Mouse (Mus musculus) ES-E14 (cell line): ENCODE measurements around the gene Spink2. TPM values are rescaled to one million over a fixed set of nuclear protein-coding genes. Genes with fewer than 3 reads are reported as not detected.
"Not testable (repeated sequence)": the region's sequence is repeated elsewhere in the genome, so short reads cannot be mapped to it uniquely, and the experiment has no call there.

ENCODE experiments used
- DNase-seq: peaks from one replicate; pipeline ENCODE4 v3.0.0-alpha.2; 2013; ENCODE audit warnings: low read depth, low spot score
- H3K27ac ChIP-seq: 2 replicates; pipeline ENCODE4 v1.5.1; 2012; ENCODE audit warnings: low read depth, mild to moderate bottlenecking, low read length, moderate library complexity, mixed read lengths; ENCODE audit not compliant: poor library complexity, insufficient read depth, severe bottlenecking
- H3K36me3 ChIP-seq: 2 replicates; pipeline ENCODE4 v1.6.1; 2012; ENCODE audit warnings: mild to moderate bottlenecking, low read length, moderate library complexity, mixed read lengths; ENCODE audit not compliant: control insufficient read depth, poor library complexity, insufficient read depth, severe bottlenecking
- H3K4me1 ChIP-seq, 2 experiments: fragments of 150-350 bp in 1 of 2; sonication (generic) in 1 of 2; 2 replicates each; pipeline ENCODE4 v1.6.1; 2012; ENCODE audit warnings: low read length in 2 of 2, mild to moderate bottlenecking in 1 of 2, mixed read lengths in 1 of 2; ENCODE audit not compliant: control insufficient read depth in 2 of 2, insufficient read depth in 2 of 2, poor library complexity in 1 of 2
- H3K4me3 ChIP-seq, 2 experiments: fragments of 150-350 bp in 1 of 2; sonication (generic) in 1 of 2; 2 replicates each; pipeline ENCODE4 v1.5.1; 2012; ENCODE audit warnings: low read length in 2 of 2, low read depth in 1 of 2, mild to moderate bottlenecking in 1 of 2, mixed read lengths in 1 of 2; ENCODE audit not compliant: insufficient read depth in 1 of 2, poor library complexity in 1 of 2, severe bottlenecking in 1 of 2
- H3K9ac ChIP-seq: 2 replicates; pipeline ENCODE4 v1.6.1; 2012; ENCODE audit warnings: low read depth, mild to moderate bottlenecking, low read length, mixed read lengths; ENCODE audit not compliant: poor library complexity, insufficient read depth, severe bottlenecking
- H3K9me3 ChIP-seq: fragments of 150-350 bp; sonication (generic); 2 replicates; pipeline ENCODE4 v1.6.1; 2012; ENCODE audit warnings: low read depth, mild to moderate bottlenecking, low read length; ENCODE audit not compliant: control insufficient read depth, insufficient read depth
- CHD2 ChIP-seq: IDR thresholded peaks from 2 replicates; pipeline ENCODE4 v1.6.1; 2014; ENCODE audit warnings: mild to moderate bottlenecking, low read depth, low read length, inconsistent platforms
- HCFC1 ChIP-seq: IDR thresholded peaks from 2 replicates; pipeline ENCODE4 v1.6.1; 2012; ENCODE audit warnings: low read length, inconsistent platforms, borderline replicate concordance; ENCODE audit not compliant: insufficient read depth
- MAFK ChIP-seq: IDR thresholded peaks from 2 replicates; pipeline ENCODE4 v1.6.1; 2014; ENCODE audit warnings: mild to moderate bottlenecking, low read depth, low read length, inconsistent platforms; ENCODE audit not compliant: insufficient read depth
- ZC3H11A ChIP-seq: IDR thresholded peaks from 2 replicates; pipeline ENCODE4 v1.6.1; 2012; ENCODE audit warnings: low read depth, mild to moderate bottlenecking, inconsistent platforms, low read length, borderline replicate concordance
- ZNF384 ChIP-seq: IDR thresholded peaks from 2 replicates; pipeline ENCODE4 v1.6.1; 2012; ENCODE audit warnings: low read depth, low read length, inconsistent platforms
- in situ Hi-C, 2 experiments: fragments of 600-800 bp; cut with MboI; formaldehyde crosslinking; loops; one replicate each; pipeline ENCODE4 v1.15.1; 2025; ENCODE audit warnings: low sequenced_read_pairs in 2 of 2, inconsistent platforms in 1 of 2; ENCODE audit not compliant: unreplicated experiment in 2 of 2
- total RNA-seq: library from RNA; depleted of rRNA; stranded (reverse); fragments of 300-350 nt; gene quantifications from 2 replicates; pipeline ENCODE4 v1.2.3, GENCODE M21; 2012

Gene Spink2
- total RNA-seq, 1 experiment, result 0.98 TPM

GRCm38 (mm10) chr5:77231863-77232262 lies 20.6 kb upstream of the Spink2 start:
- H3K4me1 ChIP-seq, result peaks cover 2 to 20% of the 10 kb centered on the region in 2 experiments
- TF ChIP-seq MAFK, result peak; percentile 86
- H3K9me3 ChIP-seq, DNase-seq, in situ Hi-C loops, H3K9ac ChIP-seq, H3K36me3 ChIP-seq, H3K4me3 ChIP-seq, H3K27ac ChIP-seq: not testable (repeated sequence)

DNA sequence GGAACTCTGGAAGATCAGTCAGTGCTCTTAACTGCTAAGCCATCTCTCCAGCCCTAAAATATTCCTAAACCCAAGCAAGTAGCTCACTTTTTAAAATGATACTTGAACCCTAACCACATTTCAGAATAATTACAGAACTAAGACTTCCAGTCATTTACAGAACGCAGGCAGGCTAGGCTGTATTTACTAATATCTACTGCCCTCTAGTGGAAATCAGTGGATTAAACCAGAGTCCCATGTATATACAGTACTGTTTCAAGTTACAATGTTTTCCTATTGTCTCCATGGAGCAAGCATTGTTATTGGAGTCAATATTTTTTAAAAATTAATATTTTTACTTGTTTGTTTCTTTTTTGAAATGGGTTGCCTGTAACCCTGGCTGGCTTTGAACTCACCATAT lies 17.7 kb upstream of the Spink2 start:
- TF ChIP-seq MAFK (no peak), ZNF384 (no peak), HCFC1 (no peak), ZC3H11A (no peak), CHD2 (no peak)
- Histone ChIP-seq H3K9me3 (no peaks in the 10 kb centered on the region), H3K27ac (no peak overlapping the region), H3K4me1 (peaks cover 2 to 10% of the 10 kb centered on the region in 2 experiments; a peak in 2 of 4 replicates), H3K9ac (no peak overlapping the region), H3K36me3 (no peaks in the 10 kb centered on the region), H3K4me3 (no peak overlapping the region)
- no peak for DNase-seq
- in situ Hi-C loops, result no loop called here

DNA sequence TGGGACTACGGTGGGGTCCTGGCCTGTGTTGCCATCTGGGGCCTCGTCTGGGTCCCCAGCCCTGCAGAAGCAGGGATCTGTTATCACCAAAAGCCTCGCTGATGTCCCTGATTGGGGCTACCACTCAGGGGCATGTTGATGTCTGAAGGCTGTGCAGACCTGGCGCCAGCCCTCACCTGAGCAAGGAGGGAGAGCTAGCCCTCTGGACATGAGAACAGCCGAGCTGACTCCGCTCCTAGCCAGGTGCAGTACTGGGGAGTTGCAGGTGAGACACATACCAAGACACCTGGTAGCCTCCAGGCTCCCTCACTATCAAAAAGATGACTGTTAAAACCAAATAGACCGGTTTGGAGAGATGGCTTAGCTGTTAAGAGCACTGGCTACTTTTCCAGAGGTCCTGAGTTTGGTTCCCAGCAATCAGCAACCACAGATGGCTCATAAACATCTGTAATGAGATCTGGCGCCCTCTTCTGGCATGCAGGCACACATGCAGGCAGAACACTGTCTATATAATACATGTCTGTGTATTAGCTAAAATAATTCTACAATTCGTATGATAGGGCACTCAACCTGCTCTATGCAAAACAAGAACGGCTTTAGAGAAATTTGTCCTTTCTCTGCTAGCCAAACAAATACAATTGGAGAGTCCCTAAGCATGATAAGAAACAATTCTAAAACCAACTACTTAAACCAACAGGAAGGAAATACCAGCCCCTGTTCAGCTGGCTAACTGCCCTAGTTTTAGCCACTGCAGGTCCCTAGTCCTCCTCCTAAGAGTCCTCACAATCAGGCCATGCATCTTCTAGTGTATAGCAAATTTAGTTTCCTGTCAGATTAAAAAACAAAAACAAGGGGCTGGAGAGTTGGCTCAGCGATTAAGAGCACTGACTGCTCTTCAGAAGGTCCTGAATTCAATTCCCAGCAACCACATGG lies 12.0 kb upstream of the Spink2 start:
- TF ChIP-seq HCFC1 (no peak), CHD2 (no peak), ZC3H11A (no peak), MAFK (no peak), ZNF384 (no peak; the same call in 1 of the 2 replicates)
- no peak for DNase-seq
- in situ Hi-C loops, result no loop called here
- Histone ChIP-seq H3K36me3 (no peaks in the 10 kb centered on the region), H3K9ac (no peak overlapping the region; the same call in 1 of the 2 replicates), H3K4me3 (no peak overlapping the region), H3K9me3 (no peaks in the 10 kb centered on the region), H3K4me1 (peaks cover 2 to 8% of the 10 kb centered on the region in 2 experiments; a peak in 2 of 4 replicates), H3K27ac (no peak overlapping the region)

- Histone ChIP-seq H3K36me3 (no peaks in the 10 kb centered on the region), H3K4me3 (no peak overlapping the region), H3K9me3 (no peaks in the 10 kb centered on the region), H3K9ac (no peak overlapping the region), H3K27ac (no peak overlapping the region), H3K4me1 (no peaks in the 10 kb centered on the region)
- DNase-seq, result no peak
- in situ Hi-C loops, result loop anchor here in 1 of 2 experiments (10.0 kb wide), 1 partner anchor 223 kb away; no protein-coding TSS in a partner anchor
- no peak for TF ChIP-seq ZNF384
- no peak for TF ChIP-seq HCFC1
- TF ChIP-seq ZC3H11A, result no peak
- no peak for TF ChIP-seq CHD2
- TF ChIP-seq MAFK, result no peak
Observed at GRCm38 (mm10) chr5:77217724-77218123, 6.5 kb upstream of the Spink2 start.
